Mouse (Mus musculus) liver, postnatal 0 days (tissue): Measurements from ENCODE around the gene Sez6l. TPM values are rescaled to one million over a fixed set of nuclear protein-coding genes. Genes with fewer than 3 reads are reported as not detected.
A peak's percentile ranks its signal among the peaks of the same experiment; 100 is the strongest.

Source experiments
- ATAC-seq: fragments of 200-750 bp; cut with Nextera tagmentation; 2 replicates; pipeline ENCODE4 v1.8.0; 2017; ENCODE audit warnings: mild to moderate bottlenecking, moderate library complexity
- DNase-seq: peaks from one replicate; pipeline ENCODE4 v3.0.0-alpha.2; 2016
- H3K27ac ChIP-seq: fragments of 300-500 bp; sonication (generic); 2 replicates; pipeline ENCODE4 v1.5.1; 2014; ENCODE audit warnings: antibody characterized with exemption, moderate library complexity, mild to moderate bottlenecking, low read depth
- H3K27me3 ChIP-seq: fragments of 300-500 bp; sonication (generic); 2 replicates; pipeline ENCODE4 v1.6.1; 2014; ENCODE audit warnings: low read length, control low read depth, mixed read lengths; ENCODE audit not compliant: insufficient read depth
- H3K36me3 ChIP-seq: fragments of 300-500 bp; sonication (generic); replicated peaks from 2 replicates; pipeline ENCODE4 v1.6.1; 2014; ENCODE audit warnings: mild to moderate bottlenecking, control low read depth, low read length, moderate library complexity, mixed read lengths; ENCODE audit not compliant: insufficient read depth
- H3K4me1 ChIP-seq: fragments of 300-500 bp; sonication (generic); 2 replicates; pipeline ENCODE4 v1.6.1; 2014; ENCODE audit warnings: antibody characterized with exemption, mild to moderate bottlenecking, control low read depth; ENCODE audit not compliant: insufficient read depth
- H3K4me2 ChIP-seq: fragments of 300-500 bp; sonication (generic); 2 replicates; pipeline ENCODE4 v1.6.1; 2014; ENCODE audit warnings: low read depth, mild to moderate bottlenecking, low read length, moderate library complexity, mixed read lengths
- H3K4me3 ChIP-seq: fragments of 300-500 bp; sonication (generic); 2 replicates; pipeline ENCODE4 v1.5.1; 2014; ENCODE audit warnings: low read depth, low read length
- H3K9ac ChIP-seq: fragments of 300-500 bp; sonication (generic); replicated peaks from 2 replicates; pipeline ENCODE4 v1.6.1; 2014; ENCODE audit warnings: mild to moderate bottlenecking, moderate library complexity
- H3K9me3 ChIP-seq: fragments of 300-500 bp; sonication (generic); 2 replicates; pipeline ENCODE4 v1.6.1; 2016; ENCODE audit warnings: mild to moderate bottlenecking, control low read depth, low read length, mixed read lengths
- CTCF ChIP-seq: sonication (generic); IDR thresholded peaks from 2 replicates; pipeline ENCODE4 v1.5.1; 2016; ENCODE audit warnings: antibody characterized with exemption, low read depth
- EP300 ChIP-seq: IDR thresholded peaks from 2 replicates; pipeline ENCODE4 v1.6.1; 2016; ENCODE audit warnings: antibody characterized with exemption, low read depth, mild to moderate bottlenecking
- WGBS: fragments of 180-500 bp; shearing (Covaris S2); extraction: QIAGEN DNeasy Blood & Tissue Kit; methylation state at CpG from one replicate; pipeline ENCODE4 v1.1.7; 2014; ENCODE audit not compliant: insufficient replicate concordance; 5-methylcytosine and 5-hydroxymethylcytosine counted together
- polyA plus RNA-seq: library from polyadenylated mRNA; unstranded; fragments of >200 nt; fragmentation: Nextera tagmentation; extraction: Ambion mirVana; gene quantifications from 2 replicates; pipeline ENCODE4 v1.2.1, GENCODE M21; 2015

The Sez6l gene
- polyA plus RNA-seq, 1 experiment from 2014 or later: not detected

DNA sequence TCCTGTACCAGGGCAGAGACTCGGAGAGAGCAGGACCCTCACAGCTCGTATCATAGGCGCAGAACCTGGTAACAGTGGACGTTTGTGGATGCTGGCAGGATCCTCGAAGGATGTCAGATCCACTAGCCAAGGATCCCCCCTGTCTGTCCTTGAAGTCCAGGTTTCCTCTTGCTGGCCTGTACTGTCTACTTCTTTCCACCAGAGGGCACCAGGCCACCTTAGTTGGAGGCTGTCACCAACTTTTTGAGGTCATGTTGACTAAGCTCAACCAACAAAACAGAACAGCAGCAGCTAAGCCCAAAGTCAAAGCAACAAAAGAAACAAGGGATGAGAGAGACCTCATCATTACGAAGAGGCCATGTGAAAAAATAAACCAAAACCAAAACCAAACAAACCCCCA is 106.8 kb downstream of the Sez6l start:
- H3K9ac ChIP-seq: no peak overlapping the region
- H3K27ac ChIP-seq: no peak overlapping the region
- no peaks in the 10 kb centered on the region for H3K36me3 ChIP-seq
- 66% methylated on average over 6 of the region's 6 CpGs for WGBS
- H3K4me1 ChIP-seq: no peaks in the 10 kb centered on the region
- no peak overlapping the region for H3K4me2 ChIP-seq
- DNase-seq (no peak), ATAC-seq (no peak)
- TF ChIP-seq EP300 (no peak), CTCF (peak; percentile 72)
- no peaks in the 10 kb centered on the region for H3K27me3 ChIP-seq
- H3K9me3 ChIP-seq: no peaks in the 10 kb centered on the region
- no peak overlapping the region for H3K4me3 ChIP-seq

DNA sequence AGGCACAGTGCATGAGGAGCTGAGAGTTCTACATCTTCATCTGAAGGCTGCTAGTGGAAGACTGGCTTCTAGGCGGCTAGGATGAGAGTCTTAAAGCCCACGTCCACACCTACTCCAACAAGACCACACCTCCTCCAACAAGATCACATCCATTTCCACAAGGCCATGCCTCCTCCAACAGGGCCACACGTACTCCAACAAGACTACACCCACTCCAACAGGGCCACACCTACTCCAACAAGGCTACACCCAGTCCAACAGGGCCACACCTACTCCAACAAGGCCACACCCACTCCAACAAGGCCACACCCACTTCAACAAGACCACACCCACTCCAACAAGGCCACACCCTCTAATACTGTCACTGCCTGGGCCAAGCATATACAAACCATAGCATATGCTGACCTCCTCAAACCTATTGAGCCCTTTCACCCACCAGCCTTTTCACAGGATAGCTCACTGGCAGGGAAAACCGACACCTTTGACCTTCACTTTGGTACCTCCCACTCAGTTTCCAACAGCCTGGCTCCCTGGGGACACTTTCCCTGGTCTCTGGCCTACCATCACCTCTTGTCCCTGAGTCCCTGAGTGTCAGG is 107.9 kb downstream of the Sez6l start:
- ATAC-seq: peak; percentile 33; the same call in 1 of the 2 replicates
- 62% methylated on average over 4 of the region's 4 CpGs for WGBS
- H3K4me3 ChIP-seq: no peak overlapping the region
- no peaks in the 10 kb centered on the region for H3K9me3 ChIP-seq
- H3K4me2 ChIP-seq: no peak overlapping the region
- no peak overlapping the region for H3K27ac ChIP-seq
- no peaks in the 10 kb centered on the region for H3K27me3 ChIP-seq
- H3K9ac ChIP-seq: no peak overlapping the region
- no peak for DNase-seq
- TF ChIP-seq CTCF (no peak), EP300 (no peak)
- H3K4me1 ChIP-seq: no peaks in the 10 kb centered on the region
- H3K36me3 ChIP-seq: no peaks in the 10 kb centered on the region

- TF ChIP-seq EP300 (no peak), CTCF (no peak)
- no peaks in the 10 kb centered on the region for H3K36me3 ChIP-seq
- ATAC-seq (no peak), DNase-seq (no peak)
- WGBS: 62% methylated on average over 6 of the region's 6 CpGs
- no peak overlapping the region for H3K9ac ChIP-seq
- H3K4me3 ChIP-seq: no peak overlapping the region
- no peak overlapping the region for H3K27ac ChIP-seq
- no peak overlapping the region for H3K4me2 ChIP-seq
- H3K9me3 ChIP-seq: no peaks in the 10 kb centered on the region
- no peaks in the 10 kb centered on the region for H3K27me3 ChIP-seq
- no peaks in the 10 kb centered on the region for H3K4me1 ChIP-seq
Measured at GRCm38 (mm10) chr5:112466331-112466730, 110.7 kb downstream of the Sez6l start.

- Histone ChIP-seq H3K27me3 (no peaks in the 10 kb centered on the region), H3K9ac (no peak overlapping the region), H3K4me1 (no peaks in the 10 kb centered on the region), H3K27ac (no peak overlapping the region), H3K4me3 (no peak overlapping the region), H3K36me3 (no peaks in the 10 kb centered on the region), H3K9me3 (no peaks in the 10 kb centered on the region), H3K4me2 (no peak overlapping the region)
- DNase-seq (no peak), ATAC-seq (no peak)
- TF ChIP-seq EP300 (no peak), CTCF (no peak)
- 76% methylated on average over 3 of the region's 3 CpGs for WGBS
Measured at GRCm38 (mm10) chr5:112459903-112460302, 117.1 kb downstream of the Sez6l start.

DNA sequence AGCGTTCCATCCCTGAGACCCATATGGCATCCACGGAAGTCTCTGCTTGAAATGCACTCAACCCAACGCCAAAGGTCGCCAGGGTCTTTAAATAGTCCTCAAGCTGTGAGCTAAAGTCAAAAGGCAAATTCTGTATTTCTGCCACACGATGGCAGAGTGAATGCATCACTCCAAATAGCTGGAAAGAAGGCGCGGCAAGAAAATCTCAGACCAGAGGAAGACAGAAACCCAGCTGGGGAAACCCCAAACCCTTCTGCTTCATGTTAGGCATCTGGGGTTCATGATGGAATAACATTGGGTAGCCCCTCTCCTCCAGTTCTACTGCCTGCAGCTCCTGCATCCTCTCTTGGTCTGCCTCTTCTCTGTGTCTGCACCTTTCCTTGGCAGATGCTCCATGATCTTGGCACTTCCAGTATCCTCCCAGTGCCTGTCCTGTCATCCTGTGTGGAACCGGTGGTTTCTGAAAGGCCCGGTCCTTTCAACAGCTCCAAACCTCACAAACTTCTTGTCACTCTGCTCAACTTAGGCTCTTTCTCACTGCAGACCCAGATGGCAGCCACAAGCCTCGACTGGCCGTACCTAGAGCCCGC is 121.9 kb downstream of the Sez6l start:
- DNase-seq: no peak
- 56% methylated on average over 12 of the region's 12 CpGs for WGBS
- H3K4me3 ChIP-seq: no peak overlapping the region
- no peak for ATAC-seq
- no peak for TF ChIP-seq CTCF
- TF ChIP-seq EP300: no peak
- no peak overlapping the region for H3K4me2 ChIP-seq
- H3K27me3 ChIP-seq: 0 out of 2 replicates have a peak, but pooled peaks cover 3% of the 10 kb centered on the region
- H3K36me3 ChIP-seq: no peaks in the 10 kb centered on the region
- no peaks in the 10 kb centered on the region for H3K9me3 ChIP-seq
- no peak overlapping the region for H3K27ac ChIP-seq
- no peaks in the 10 kb centered on the region for H3K4me1 ChIP-seq
- H3K9ac ChIP-seq: no peak overlapping the region

GRCm38 (mm10) chr5:112453088-112453487 is 123.9 kb downstream of the Sez6l start:
- no peak for ATAC-seq
- no peak overlapping the region for H3K4me3 ChIP-seq
- TF ChIP-seq EP300 (no peak), CTCF (no peak)
- H3K9me3 ChIP-seq: no peaks in the 10 kb centered on the region
- H3K4me1 ChIP-seq: no peaks in the 10 kb centered on the region
- no peak overlapping the region for H3K27ac ChIP-seq
- DNase-seq: no peak
- no peaks in the 10 kb centered on the region for H3K36me3 ChIP-seq
- 33% methylated on average over 9 of the region's 9 CpGs for WGBS
- H3K27me3 ChIP-seq: 0 out of 2 replicates have a peak, but pooled peaks cover 3% of the 10 kb centered on the region
- no peak overlapping the region for H3K9ac ChIP-seq
- H3K4me2 ChIP-seq: no peak overlapping the region
